Mouse (Mus musculus): ENCODE data around the gene Fbxw11. TPM values are rescaled to one million over a fixed set of nuclear protein-coding genes. Genes with fewer than 3 reads are reported as not detected.

Gene Fbxw11
- 14.3 and 15.2 TPM in 2 replicates for polyA plus RNA-seq (2012; rRNA removed)

GRCm38 (mm10) chr11:32642249-32642876 lies at the start of gene Fbxw11:
Gene Fbxw11, plus strand, starts transcription at chr11:32642724.

Other genes starting within 250 kb of the Fbxw11 start
- gene Ubtd2, start 187.4 kb upstream of the Fbxw11 start, polyA plus RNA-seq (2012; rRNA removed), result 1.5 and 2.7 TPM in 2 replicates
- gene Efcab9, start 110.6 kb upstream of the Fbxw11 start, polyA plus RNA-seq (2012; rRNA removed), result 0.12 TPM in 1 of 2 replicates, not detected in the other
- 2.2 and 2.4 TPM in 2 replicates for gene Stk10, start 109.4 kb upstream of the Fbxw11 start, polyA plus RNA-seq (2012; rRNA removed)
- not detected in 2 replicates for gene Smim23, start 181.9 kb downstream of the Fbxw11 start, polyA plus RNA-seq (2012; rRNA removed)

Data from stomach, adult 2 months (tissue).